ENCODE assay signal across 8 mouse cellular contexts in genomic region chr10:66814565-66815201, GRCm38 (mm10).
DNase-seq lines count a peak whose midpoint lies in the region; ATAC-seq lines count a peak whose summit lies in the region.

No protein-coding gene starts in this region.

- no peaks in the 10 kb centered on the region for H3K27me3 ChIP-seq in forebrain, embryonic 11.5 days (ENCODE audit: control insufficient read depth, insufficient read depth, low read length)
- H3K27me3 ChIP-seq in heart, embryonic 15.5 days = peaks cover 3% of the 10 kb centered on the region; the same call in 1 of the 2 replicates
- peaks cover 4% of the 10 kb centered on the region; the same call in 1 of the 2 replicates for H3K27me3 ChIP-seq in liver, embryonic 12.5 days (replicated peaks)
- H3K27me3 ChIP-seq in stomach, embryonic 16.5 days (ENCODE audit: control insufficient read depth, insufficient read depth, low read length) = no peaks in the 10 kb centered on the region

- H3K4me2 ChIP-seq in forebrain, embryonic 11.5 days (ENCODE audit: low read depth, low read length, severe bottlenecking) = peak overlapping the region; percentile 44
- H3K4me2 ChIP-seq in heart, embryonic 15.5 days = peak overlapping the region; percentile 50
- H3K4me2 ChIP-seq in liver, embryonic 12.5 days = peak overlapping the region; percentile 47
- peak overlapping the region; percentile 43 for H3K4me2 ChIP-seq in stomach, embryonic 16.5 days (ENCODE audit: low read depth, low read length)

- H3K9me3 ChIP-seq in forebrain, embryonic 11.5 days (ENCODE audit: control insufficient read depth, low read length) = no peaks in the 10 kb centered on the region
- H3K9me3 ChIP-seq in heart, embryonic 15.5 days (replicated peaks) = no peaks in the 10 kb centered on the region
- no peaks in the 10 kb centered on the region for H3K9me3 ChIP-seq in liver, embryonic 12.5 days (replicated peaks)
- no peaks in the 10 kb centered on the region for H3K9me3 ChIP-seq in stomach, embryonic 16.5 days (replicated peaks; ENCODE audit: control insufficient read depth, low read length)

- peak overlapping the region; percentile 20; the same call in 1 of the 2 replicates for H3K9ac ChIP-seq in forebrain, embryonic 11.5 days (ENCODE audit: low read length)
- no peak overlapping the region for H3K9ac ChIP-seq in heart, embryonic 15.5 days
- H3K9ac ChIP-seq in liver, embryonic 12.5 days = no peak overlapping the region
- no peak overlapping the region for H3K9ac ChIP-seq in stomach, embryonic 16.5 days (ENCODE audit: low read length)

- no peaks in the 10 kb centered on the region for H3K36me3 ChIP-seq in forebrain, embryonic 11.5 days (ENCODE audit: control insufficient read depth, insufficient read depth, low read length)
- H3K36me3 ChIP-seq in heart, embryonic 15.5 days = no peaks in the 10 kb centered on the region
- H3K36me3 ChIP-seq in liver, embryonic 12.5 days = no peaks in the 10 kb centered on the region
- H3K36me3 ChIP-seq in stomach, embryonic 16.5 days (ENCODE audit: control insufficient read depth, insufficient read depth, low read length) = no peaks in the 10 kb centered on the region

- no peaks in the 10 kb centered on the region for H3K4me1 ChIP-seq in forebrain, embryonic 11.5 days (replicated peaks; ENCODE audit: control insufficient read depth, insufficient read depth, low read length)
- H3K4me1 ChIP-seq in heart, embryonic 15.5 days (replicated peaks) = peaks cover 18% of the 10 kb centered on the region
- H3K4me1 ChIP-seq in liver, embryonic 12.5 days = no peaks in the 10 kb centered on the region; the same call in 1 of the 2 replicates
- peaks cover 8% of the 10 kb centered on the region for H3K4me1 ChIP-seq in stomach, embryonic 16.5 days (ENCODE audit: control insufficient read depth, insufficient read depth, low read length)

- 16% methylated on average over 16 of the region's 16 CpGs for WGBS in forebrain, embryonic 11.5 days
- WGBS in heart, embryonic 15.5 days = 11% methylated on average over 16 of the region's 16 CpGs
- WGBS in liver, embryonic 12.5 days (ENCODE audit: insufficient replicate concordance) = 10% methylated on average over 16 of the region's 16 CpGs
- 8% methylated on average over 16 of the region's 16 CpGs for WGBS in stomach, embryonic 16.5 days

- DNase-seq in CD4-positive helper T cell, adult 2 months (ENCODE audit: low read depth, low spot score) = peak; percentile 49
- DNase-seq in c-Kit-negative CD71-positive TER-119-positive erythroid progenitor cells, embryonic 14.5 days (ENCODE audit: low read depth, low spot score) = peak; percentile 3
- peak; percentile 82 for DNase-seq in forebrain, embryonic 11.5 days (ENCODE audit: low spot score)
- DNase-seq in kidney, postnatal 14 days = peak; percentile 92
- DNase-seq in natural killer cell, adult 2 months (ENCODE audit: low spot score in 2 of 2) = peak; percentile 17 to 51

- H3K4me3 ChIP-seq in forebrain, embryonic 11.5 days (ENCODE audit: low read depth, low read length) = peak overlapping the region; percentile 14; the same call in 1 of the 2 replicates
- H3K4me3 ChIP-seq in heart, embryonic 15.5 days = no peak overlapping the region
- H3K4me3 ChIP-seq in liver, embryonic 12.5 days = peak overlapping the region; percentile 25; the same call in 1 of the 2 replicates
- H3K4me3 ChIP-seq in stomach, embryonic 16.5 days (replicated peaks; ENCODE audit: low read length) = no peak overlapping the region; the same call in 1 of the 2 replicates

- peak; percentile 47 for ATAC-seq in forebrain, embryonic 11.5 days (replicated peaks; ENCODE audit: low FRiP score)
- peak; percentile 53; the same call in 1 of the 2 replicates for ATAC-seq in heart, embryonic 15.5 days (replicated peaks; ENCODE audit: insufficient number of reproducible peaks, insufficient read depth, low FRiP score, low read depth)
- ATAC-seq in liver, embryonic 12.5 days = no peak
- ATAC-seq in stomach, embryonic 16.5 days (ENCODE audit: insufficient read depth, low FRiP score) = peak; percentile 86

- H3K27ac ChIP-seq in forebrain, embryonic 11.5 days (ENCODE audit: low read depth, low read length) = no peak overlapping the region
- H3K27ac ChIP-seq in heart, embryonic 15.5 days = no peak overlapping the region
- no peak overlapping the region for H3K27ac ChIP-seq in liver, embryonic 12.5 days
- peak overlapping the region; percentile 64 for H3K27ac ChIP-seq in stomach, embryonic 16.5 days (ENCODE audit: low read length)

Comparison
In these comparisons a context has a peak if more than half of its experiments do, and no peak if none do; other contexts are left out.
1. DNase-seq: peak in every context shown above with its lines; median percentile 92 in kidney, postnatal 14 days; 82 in forebrain, embryonic 11.5 days; 49 in CD4-positive helper T cell, adult 2 months; 34 in natural killer cell, adult 2 months; 3 in c-Kit-negative CD71-positive TER-119-positive erythroid progenitor cells, embryonic 14.5 days.
2. H3K4me3 ChIP-seq: peak in forebrain, embryonic 11.5 days (single experiment) and liver, embryonic 12.5 days (single experiment); none in heart, embryonic 15.5 days (single experiment) and stomach, embryonic 16.5 days (single experiment).
3. Peak in every context shown above with its lines, with median percentiles within 50 percentile points of each other: H3K4me2 ChIP-seq.